Mouse (Mus musculus): ENCODE measurements around the gene Crocc. TPM values are rescaled to one million over a fixed set of nuclear protein-coding genes. Genes with fewer than 3 reads are reported as not detected.

Crocc gene
- polyA plus RNA-seq, 1 experiment = 2.6 TPM

DNA sequence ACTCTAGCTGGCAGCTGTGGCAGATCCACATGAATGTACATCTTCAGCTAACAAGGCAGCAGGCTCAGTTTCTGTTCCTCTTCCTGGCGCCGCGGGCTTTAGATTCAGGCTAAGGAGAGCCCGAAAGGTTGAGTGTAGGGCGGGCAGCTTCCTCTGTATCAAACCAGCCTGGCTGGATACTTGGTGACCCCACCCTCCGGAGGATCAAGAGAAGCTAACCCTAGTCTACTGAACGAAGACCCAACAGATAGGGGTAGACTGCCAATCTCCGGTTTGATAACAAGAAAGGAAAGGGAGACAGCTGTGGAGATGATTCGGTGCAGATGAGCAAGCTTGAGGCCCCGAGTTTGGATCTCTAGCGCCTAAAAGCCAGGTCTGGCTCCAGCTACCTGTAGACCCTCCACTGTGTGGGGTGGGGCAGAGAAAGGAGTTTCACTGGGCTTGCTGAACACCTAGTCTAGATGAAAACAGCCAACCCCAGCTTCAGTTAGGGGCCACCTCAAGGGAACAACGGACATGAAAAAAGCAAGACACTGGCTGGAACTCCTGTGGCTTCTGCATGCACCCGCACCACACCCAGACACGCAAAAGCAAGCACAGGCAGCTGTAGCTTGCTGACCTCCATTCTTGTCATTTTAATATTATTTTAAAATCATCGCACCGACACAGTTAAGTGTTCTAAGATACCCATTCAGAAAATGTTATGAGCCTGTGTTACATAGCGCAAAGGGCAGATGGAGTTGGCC lies 16.6 kb upstream of the Crocc start:
- no peak for TF ChIP-seq GATA1 (IDR thresholded peaks at IDR 0.05; ENCODE audit: low read length)

DNA sequence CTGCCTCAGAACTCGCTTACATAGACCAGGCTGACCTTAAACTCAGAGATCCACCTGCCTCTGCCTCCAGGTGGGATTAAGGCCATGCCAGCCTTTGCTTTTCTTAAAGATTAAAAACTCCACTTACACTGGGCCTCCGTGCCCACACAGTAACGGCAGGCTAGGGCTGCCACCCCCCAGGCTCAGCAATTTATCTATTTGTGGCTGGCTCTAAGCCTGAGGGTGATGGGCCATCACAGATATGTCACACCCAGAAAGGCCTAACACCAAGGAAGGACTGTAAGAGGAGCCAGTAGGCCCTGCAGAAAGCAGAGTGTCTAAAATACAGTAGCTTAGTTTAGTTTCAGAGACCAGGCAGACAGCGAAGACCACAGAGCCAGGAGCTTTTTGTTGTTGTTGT lies 13.8 kb upstream of the Crocc start:
- no peak for TF ChIP-seq GATA1 (IDR thresholded peaks at IDR 0.05; ENCODE audit: low read length)

GRCm38 (mm10) chr4:141073661-141074060 lies 13.3 kb upstream of the Crocc start:
- TF ChIP-seq GATA1 (IDR thresholded peaks at IDR 0.05; ENCODE audit: low read length) = no peak

DNA sequence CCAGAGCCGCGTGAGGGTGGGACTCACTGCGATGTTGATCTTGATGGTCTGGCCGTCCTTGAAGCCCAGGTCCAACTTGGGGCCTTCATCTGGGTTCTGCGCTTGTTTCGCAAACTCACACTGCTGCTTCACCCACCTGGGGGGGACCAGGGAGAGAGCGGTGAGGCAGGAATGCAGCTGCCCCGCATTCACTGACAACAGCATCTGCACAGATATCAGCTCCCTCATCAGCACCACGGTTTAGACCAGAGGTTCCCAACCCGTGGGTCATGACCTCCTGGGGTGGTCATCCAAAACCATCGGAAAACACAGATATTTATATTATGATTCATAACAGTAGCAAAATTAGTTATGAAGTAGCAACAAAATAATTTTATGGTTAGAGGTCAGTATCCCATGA lies 12.2 kb upstream of the Crocc start:
- no peak for TF ChIP-seq GATA1 (IDR thresholded peaks at IDR 0.05; ENCODE audit: low read length)

GRCm38 (mm10) chr4:141069731-141070130 lies 9.4 kb upstream of the Crocc start:
- no peak for TF ChIP-seq GATA1 (IDR thresholded peaks at IDR 0.05; ENCODE audit: low read length)

DNA sequence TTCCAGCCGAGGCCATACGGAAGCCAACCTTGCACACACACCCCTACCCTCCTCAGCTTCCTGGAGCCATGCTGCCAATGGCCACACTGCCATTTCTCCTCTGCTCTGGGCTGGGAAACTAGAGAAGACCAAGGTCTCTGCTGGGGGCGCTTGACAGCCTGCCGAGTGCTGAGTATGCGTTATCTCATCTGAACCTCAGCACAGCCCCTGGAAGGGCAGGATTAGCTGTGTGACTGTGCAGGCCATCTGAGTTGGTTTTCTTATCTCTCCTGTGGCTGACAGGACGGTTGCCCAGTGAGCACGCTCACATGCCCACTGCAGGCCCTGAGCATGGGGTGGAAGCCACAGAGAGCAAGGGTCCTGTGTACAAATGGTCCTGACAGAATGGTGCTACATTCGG lies 8.3 kb upstream of the Crocc start:
- peak; percentile 39 for TF ChIP-seq GATA1 (IDR thresholded peaks at IDR 0.05; ENCODE audit: low read length)

GRCm38 (mm10) chr4:141067516-141068046 lies 7.2 kb upstream of the Crocc start:
- no peak for TF ChIP-seq GATA1 (IDR thresholded peaks at IDR 0.05; ENCODE audit: low read length)

- TF ChIP-seq GATA1 (IDR thresholded peaks at IDR 0.05; ENCODE audit: low read length) = no peak
These were observed 6.6 kb upstream of the Crocc start for GRCm38 (mm10) chr4:141066709-141067515.

DNA sequence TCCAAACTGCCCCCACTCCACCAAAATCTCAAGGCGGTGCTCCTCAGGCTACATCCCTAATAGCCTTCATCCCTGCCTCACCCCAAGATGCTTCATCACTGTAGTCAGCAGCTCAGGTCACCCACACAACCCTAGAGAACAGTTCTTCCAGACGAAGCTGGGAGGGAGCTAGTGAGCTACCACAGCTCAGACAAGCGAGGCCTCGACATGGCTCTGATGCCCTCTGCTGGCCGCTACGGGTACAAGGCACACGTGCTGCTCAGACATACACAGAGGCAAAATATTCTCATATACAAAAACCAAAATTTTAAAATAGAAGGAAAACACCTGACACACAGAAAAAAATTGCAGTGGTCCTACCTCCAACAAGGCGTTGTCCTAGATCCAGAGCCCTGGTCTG lies 4.8 kb upstream of the Crocc start:
- no peak for TF ChIP-seq GATA1 (IDR thresholded peaks at IDR 0.05; ENCODE audit: low read length)

GRCm38 (mm10) chr4:141064104-141064659 lies 3.8 kb upstream of the Crocc start:
- no peak for TF ChIP-seq GATA1 (IDR thresholded peaks at IDR 0.05; ENCODE audit: low read length)

DNA sequence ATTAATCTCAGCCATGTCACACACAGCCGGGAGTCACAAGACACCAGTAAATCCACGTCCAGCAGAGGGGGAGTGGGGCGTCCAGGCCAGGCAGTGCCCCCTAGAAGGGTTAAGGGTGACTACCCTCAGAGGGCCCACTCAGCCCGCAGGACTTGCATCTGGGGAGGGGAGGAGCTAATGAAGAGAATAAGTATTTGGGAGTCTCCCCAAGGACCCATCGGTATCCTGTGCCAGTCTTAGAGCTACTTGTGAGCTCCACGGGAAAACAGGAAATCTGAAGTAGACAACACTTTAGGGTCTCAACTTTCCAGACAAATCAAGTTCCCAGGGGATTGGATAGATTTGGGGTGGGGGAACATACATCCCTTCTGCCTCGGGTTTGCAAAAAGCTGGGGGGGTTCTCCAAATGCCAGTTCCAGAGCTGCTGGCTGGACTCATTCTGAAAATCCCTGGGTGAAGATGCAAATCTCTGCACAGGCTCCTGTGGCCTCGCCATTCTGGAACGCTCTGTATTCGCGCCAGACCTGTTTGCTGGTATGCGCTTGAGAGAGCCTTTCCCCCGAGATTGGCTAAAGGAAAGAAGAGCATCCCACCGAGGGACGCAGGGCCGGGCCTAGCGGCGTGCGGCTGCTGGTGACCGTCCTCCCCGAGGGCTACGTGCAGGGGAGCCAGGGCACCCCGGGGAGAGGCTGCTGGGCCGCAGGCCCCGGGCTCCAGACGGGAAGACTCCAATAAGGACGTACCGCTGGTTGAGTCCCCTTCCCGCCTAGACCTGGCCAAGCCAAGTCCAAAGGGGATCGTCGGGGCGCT lies 529 bp downstream of the Crocc start:
- TF ChIP-seq GATA1 (IDR thresholded peaks at IDR 0.05; ENCODE audit: low read length) = no peak

DNA sequence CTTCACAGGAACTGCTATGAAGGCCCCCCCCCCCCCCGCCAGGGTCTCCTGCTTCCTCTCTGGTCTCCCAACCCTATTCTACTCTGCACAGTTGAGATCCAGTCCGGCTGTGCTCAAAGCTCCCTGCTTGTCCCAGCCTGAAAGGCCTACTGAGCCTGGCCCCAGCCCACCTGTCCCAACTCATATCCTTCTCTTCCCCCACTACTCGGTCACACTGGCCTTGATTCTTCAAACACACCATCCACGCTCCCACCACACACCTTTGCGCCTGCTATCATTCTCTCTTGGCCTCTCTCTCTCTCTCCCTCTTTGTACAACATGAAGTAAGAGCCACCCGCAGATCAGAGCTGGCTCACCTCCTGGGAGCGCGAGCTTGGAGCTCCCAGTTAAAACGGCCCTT lies 1.5 kb downstream of the Crocc start:
- TF ChIP-seq GATA1 (IDR thresholded peaks at IDR 0.05; ENCODE audit: low read length) = no peak

- TF ChIP-seq GATA1 (IDR thresholded peaks at IDR 0.05; ENCODE audit: low read length) = no peak
These were observed 3.4 kb downstream of the Crocc start for GRCm38 (mm10) chr4:141056970-141057369.

GRCm38 (mm10) chr4:141053568-141054161 lies 6.7 kb downstream of the Crocc start:
- no peak for TF ChIP-seq GATA1 (IDR thresholded peaks at IDR 0.05; ENCODE audit: low read length)

GRCm38 (mm10) chr4:141053138-141053537 lies 7.2 kb downstream of the Crocc start:
- no peak for TF ChIP-seq GATA1 (IDR thresholded peaks at IDR 0.05; ENCODE audit: low read length)
